Mouse (Mus musculus): ENCODE measurements around the gene Mettl21a. TPM values are rescaled to one million over a fixed set of nuclear protein-coding genes. Genes with fewer than 3 reads are reported as not detected.
A peak's percentile ranks its signal among the peaks of the same experiment; 100 is the strongest.
"Not testable (repeated sequence)": the region's sequence is repeated elsewhere in the genome, so short reads cannot be mapped to it uniquely, and the experiment has no call there.

Mettl21a gene
- polyA plus RNA-seq (2011; ENCODE audit: insufficient read depth, insufficient read length, low replicate concordance, missing spikeins): 1.6 and 5.4 TPM in 2 replicates

- Histone ChIP-seq H3K27ac (ENCODE audit: control insufficient read depth, insufficient read depth, low read depth, low read length, poor library complexity) (peak within 1 kb of the TSS; percentile 90), H3K4me3 (replicated peaks; ENCODE audit: control insufficient read depth, low read depth, low read length) (peak within 1 kb of the TSS; percentile 96), H3K4me1 (ENCODE audit: control insufficient read depth, insufficient read depth, low read length) (peaks cover 2% of the 10 kb centered on the region; the same call in 1 of the 2 replicates)
- TF ChIP-seq POLR2A (IDR thresholded peaks at IDR 0.05; ENCODE audit: borderline replicate concordance, control insufficient read depth, low read depth, low read length) (peak; percentile 82; the same call in 1 of the 2 replicates), CTCF (IDR thresholded peaks at IDR 0.05; ENCODE audit: control insufficient read depth, insufficient read depth, low read length) (no peak)
- under 1% methylated on average over 68 of the region's 72 CpGs for WGBS
These were observed at the start of gene Mettl21a for GRCm38 (mm10) chr1:64616881-64617714. Gene Mettl21a, minus strand, starts transcription at chr1:64617242.

GRCm38 (mm10) chr1:64658876-64659275, 41.8 kb upstream of the Mettl21a start:
- 12% methylated on average over 7 of the region's 7 CpGs for WGBS
- no peak overlapping the region for H3K27ac ChIP-seq (ENCODE audit: control insufficient read depth, insufficient read depth, low read depth, low read length, poor library complexity)
- H3K4me1 ChIP-seq (ENCODE audit: control insufficient read depth, insufficient read depth, low read length): peaks cover 2% of the 10 kb centered on the region; the same call in 1 of the 2 replicates
- H3K4me3 ChIP-seq (replicated peaks; ENCODE audit: control insufficient read depth, low read depth, low read length): no peak overlapping the region
- TF ChIP-seq POLR2A (IDR thresholded peaks at IDR 0.05; ENCODE audit: borderline replicate concordance, control insufficient read depth, low read depth, low read length) (no peak), CTCF (IDR thresholded peaks at IDR 0.05; ENCODE audit: control insufficient read depth, insufficient read depth, low read length) (no peak)

GRCm38 (mm10) chr1:64656423-64657129, 39.5 kb upstream of the Mettl21a start:
- H3K27ac ChIP-seq (ENCODE audit: control insufficient read depth, insufficient read depth, low read depth, low read length, poor library complexity): no peak overlapping the region
- no peak for TF ChIP-seq CTCF (IDR thresholded peaks at IDR 0.05; ENCODE audit: control insufficient read depth, insufficient read depth, low read length)
- 72% methylated on average over 3 of the region's 3 CpGs for WGBS
- H3K4me3 ChIP-seq (replicated peaks; ENCODE audit: control insufficient read depth, low read depth, low read length): no peak overlapping the region
- H3K4me1 ChIP-seq (ENCODE audit: control insufficient read depth, insufficient read depth, low read length): peaks cover 2% of the 10 kb centered on the region; the same call in 1 of the 2 replicates

- Histone ChIP-seq H3K4me1 (ENCODE audit: control insufficient read depth, insufficient read depth, low read length) (peaks cover under 1% of the 10 kb centered on the region; the same call in 1 of the 2 replicates), H3K4me3 (replicated peaks; ENCODE audit: control insufficient read depth, low read depth, low read length) (no peak overlapping the region), H3K27ac (ENCODE audit: control insufficient read depth, insufficient read depth, low read depth, low read length, poor library complexity) (no peak overlapping the region)
- no peak for TF ChIP-seq POLR2A (IDR thresholded peaks at IDR 0.05; ENCODE audit: borderline replicate concordance, control insufficient read depth, low read depth, low read length)
- no peak for TF ChIP-seq CTCF (IDR thresholded peaks at IDR 0.05; ENCODE audit: control insufficient read depth, insufficient read depth, low read length)
- WGBS: 57% methylated on average over 1 of the region's 1 CpGs
These were observed 38.4 kb upstream of the Mettl21a start for GRCm38 (mm10) chr1:64655415-64655814.

- H3K4me1 ChIP-seq (ENCODE audit: control insufficient read depth, insufficient read depth, low read length): no peaks in the 10 kb centered on the region
- H3K4me3 ChIP-seq (replicated peaks; ENCODE audit: control insufficient read depth, low read depth, low read length): no peak overlapping the region
- WGBS: 82% methylated on average over 6 of the region's 6 CpGs
- H3K27ac ChIP-seq (ENCODE audit: control insufficient read depth, insufficient read depth, low read depth, low read length, poor library complexity): no peak overlapping the region
- TF ChIP-seq CTCF (IDR thresholded peaks at IDR 0.05; ENCODE audit: control insufficient read depth, insufficient read depth, low read length) (no peak), POLR2A (IDR thresholded peaks at IDR 0.05; ENCODE audit: borderline replicate concordance, control insufficient read depth, low read depth, low read length) (no peak)
These were observed 36.7 kb upstream of the Mettl21a start for GRCm38 (mm10) chr1:64653701-64654100.

- WGBS: 87% methylated on average over 11 of the region's 11 CpGs
- TF ChIP-seq POLR2A (IDR thresholded peaks at IDR 0.05; ENCODE audit: borderline replicate concordance, control insufficient read depth, low read depth, low read length) (no peak), CTCF (IDR thresholded peaks at IDR 0.05; ENCODE audit: control insufficient read depth, insufficient read depth, low read length) (no peak)
- Histone ChIP-seq H3K4me1 (ENCODE audit: control insufficient read depth, insufficient read depth, low read length) (no peaks in the 10 kb centered on the region), H3K4me3 (replicated peaks; ENCODE audit: control insufficient read depth, low read depth, low read length) (no peak overlapping the region), H3K27ac (ENCODE audit: control insufficient read depth, insufficient read depth, low read depth, low read length, poor library complexity) (no peak overlapping the region)
These were observed 32.5 kb upstream of the Mettl21a start for GRCm38 (mm10) chr1:64649362-64650124.

GRCm38 (mm10) chr1:64644513-64644912, 27.5 kb upstream of the Mettl21a start:
- TF ChIP-seq CTCF (IDR thresholded peaks at IDR 0.05; ENCODE audit: control insufficient read depth, insufficient read depth, low read length) (no peak), POLR2A (IDR thresholded peaks at IDR 0.05; ENCODE audit: borderline replicate concordance, control insufficient read depth, low read depth, low read length) (no peak)
- H3K27ac ChIP-seq (ENCODE audit: control insufficient read depth, insufficient read depth, low read depth, low read length, poor library complexity): no peak overlapping the region
- H3K4me1 ChIP-seq (ENCODE audit: control insufficient read depth, insufficient read depth, low read length): no peaks in the 10 kb centered on the region
- no peak overlapping the region for H3K4me3 ChIP-seq (replicated peaks; ENCODE audit: control insufficient read depth, low read depth, low read length)
- WGBS: 41% methylated on average over 3 of the region's 3 CpGs

GRCm38 (mm10) chr1:64642541-64642940, 25.5 kb upstream of the Mettl21a start:
- not testable (repeated sequence) for H3K27ac ChIP-seq (ENCODE audit: control insufficient read depth, insufficient read depth, low read depth, low read length, poor library complexity); H3K4me1 ChIP-seq (ENCODE audit: control insufficient read depth, insufficient read depth, low read length); H3K4me3 ChIP-seq (replicated peaks; ENCODE audit: control insufficient read depth, low read depth, low read length)
- WGBS: 89% methylated on average over 8 of the region's 8 CpGs

All from bone marrow, adult 2 months (tissue).